Mouse (Mus musculus) G1E (cell line): ENCODE results near the gene Pim3.

Experiments
- CTCF ChIP-seq: IDR thresholded peaks from 2 replicates; pipeline ENCODE4 v1.5.1; 2012; ENCODE audit warnings: low read depth, low read length, inconsistent platforms, mixed read lengths
- GATA1 ChIP-seq: IDR thresholded peaks from 2 replicates; pipeline ENCODE4 v1.6.1; 2012; ENCODE audit warnings: borderline replicate concordance, low read length, inconsistent platforms, mixed read lengths
- TAL1 ChIP-seq: conservative IDR thresholded peaks from 2 replicates; pipeline ENCODE4 v1.6.1; 2012; ENCODE audit warnings: low read depth, low read length, inconsistent platforms, mixed read lengths

GRCm38 (mm10) chr15:88885376-88885775 is 23.4 kb downstream of the Pim3 start:
- TF ChIP-seq CTCF (no peak), TAL1 (no peak), GATA1 (no peak)
